Mouse (Mus musculus): ENCODE results near the gene Cd2. TPM values are rescaled to one million over a fixed set of nuclear protein-coding genes. Genes with fewer than 3 reads are reported as not detected.

Cd2 gene
- polyA plus RNA-seq (2016; fragmentation: Nextera tagmentation; extraction: Ambion mirVana): 0.21 and 0.35 TPM in 2 replicates

DNA sequence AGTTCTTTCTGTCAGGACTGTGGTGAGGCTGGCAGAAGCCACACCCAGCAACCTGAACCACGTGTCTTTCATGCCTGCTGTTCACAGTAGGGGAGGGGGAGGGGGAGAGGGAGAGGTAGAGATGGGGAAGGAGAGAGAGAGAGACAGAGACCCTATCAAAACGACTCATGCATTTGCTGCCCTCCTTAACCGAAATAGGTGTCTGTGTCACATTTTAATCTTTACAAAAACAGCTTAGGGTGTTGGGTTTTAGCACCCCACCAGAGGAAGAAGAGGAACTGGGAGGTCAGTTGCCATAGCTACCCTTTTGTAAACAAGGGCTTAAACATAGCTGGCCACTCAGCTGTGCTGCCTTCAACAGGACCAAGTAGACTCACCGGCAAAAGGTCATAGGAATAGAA, at the start of gene Cd2:
Gene Cd2 (minus strand): TSS at position 29 of the 401 bp plus-strand sequence.
- Histone ChIP-seq H3K36me3 (no peaks in the 10 kb centered on the region), H3K4me3 (no peak within 1 kb of the TSS), H3K9me3 (no peaks in the 10 kb centered on the region), H3K27me3 (ENCODE audit: insufficient read depth, poor library complexity, severe bottlenecking) (no peaks in the 10 kb centered on the region), H3K27ac (no peak within 1 kb of the TSS), H3K4me1 (replicated peaks) (0 out of 2 replicates have a peak, but pooled peaks cover 8% of the 10 kb centered on the region)
- 27% methylated on average over 4 of the region's 4 CpGs for WGBS
- DNase-seq (ENCODE audit: low spot score): no peak

GRCm38 (mm10) chr3:101328617-101329016, 40.9 kb upstream of the Cd2 start:
- Histone ChIP-seq H3K27me3 (ENCODE audit: insufficient read depth, poor library complexity, severe bottlenecking) (no peaks in the 10 kb centered on the region; the same call in 1 of the 2 replicates), H3K36me3 (no peaks in the 10 kb centered on the region), H3K27ac (no peak overlapping the region), H3K9me3 (no peaks in the 10 kb centered on the region), H3K4me3 (no peak overlapping the region), H3K4me1 (replicated peaks) (peaks cover 6% of the 10 kb centered on the region; the same call in 1 of the 2 replicates)
- WGBS: 74% methylated on average over 7 of the region's 7 CpGs
- DNase-seq (ENCODE audit: low spot score): peak; percentile 20

DNA sequence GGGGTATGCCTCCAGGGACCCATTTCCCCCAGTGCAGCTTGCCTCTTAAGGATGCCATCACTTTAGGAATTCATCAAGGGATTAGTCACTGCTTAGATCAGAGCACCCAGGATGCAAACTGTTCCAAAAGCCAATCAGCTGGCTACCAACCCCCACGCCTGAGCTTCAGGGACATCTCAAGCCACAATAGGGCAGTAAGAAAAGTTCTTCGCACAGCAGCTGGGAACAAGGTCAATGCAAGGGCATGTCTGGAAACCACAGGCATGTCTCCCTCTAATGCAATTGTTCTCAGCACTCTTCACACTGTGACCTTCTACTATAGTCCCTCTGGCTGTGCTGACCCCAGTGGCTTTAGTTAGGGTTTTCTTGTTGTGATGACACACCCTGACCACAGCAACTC, 39.5 kb upstream of the Cd2 start:
- Histone ChIP-seq H3K27ac (0 out of 2 replicates have a peak overlapping the region, but pooled peaks have one; percentile 14), H3K4me3 (no peak overlapping the region), H3K27me3 (ENCODE audit: insufficient read depth, poor library complexity, severe bottlenecking) (no peaks in the 10 kb centered on the region; the same call in 1 of the 2 replicates), H3K36me3 (no peaks in the 10 kb centered on the region), H3K4me1 (replicated peaks) (peaks cover 8% of the 10 kb centered on the region; the same call in 1 of the 2 replicates), H3K9me3 (no peaks in the 10 kb centered on the region)
- no peak for DNase-seq (ENCODE audit: low spot score)
- WGBS: 58% methylated on average over 2 of the region's 2 CpGs

DNA sequence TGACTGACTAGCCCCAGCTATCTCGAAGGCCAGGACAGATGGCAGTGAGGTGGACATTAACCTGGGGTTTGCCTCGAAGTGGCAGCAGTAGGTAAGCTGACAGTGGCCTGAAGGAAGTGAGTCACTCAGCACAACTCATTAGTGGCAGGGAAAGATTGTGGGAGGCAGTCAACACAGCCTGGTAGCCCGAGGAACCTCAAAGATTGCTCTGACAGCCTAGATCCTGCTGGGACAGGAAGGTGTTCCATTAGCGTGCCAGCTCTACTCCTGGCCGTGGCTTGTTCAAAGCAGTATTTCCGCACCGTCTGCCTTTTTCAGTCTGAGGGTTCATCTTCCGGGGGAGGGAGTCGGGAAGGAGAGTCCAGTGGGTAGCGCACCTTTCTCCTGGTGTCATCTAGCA, 34.7 kb upstream of the Cd2 start:
- Histone ChIP-seq H3K9me3 (no peaks in the 10 kb centered on the region), H3K27me3 (ENCODE audit: insufficient read depth, poor library complexity, severe bottlenecking) (no peaks in the 10 kb centered on the region; the same call in 1 of the 2 replicates), H3K36me3 (no peaks in the 10 kb centered on the region), H3K4me3 (no peak overlapping the region), H3K4me1 (replicated peaks) (peaks cover 13% of the 10 kb centered on the region; the same call in 1 of the 2 replicates), H3K27ac (no peak overlapping the region)
- WGBS: 82% methylated on average over 10 of the region's 10 CpGs
- DNase-seq (ENCODE audit: low spot score): no peak

DNA sequence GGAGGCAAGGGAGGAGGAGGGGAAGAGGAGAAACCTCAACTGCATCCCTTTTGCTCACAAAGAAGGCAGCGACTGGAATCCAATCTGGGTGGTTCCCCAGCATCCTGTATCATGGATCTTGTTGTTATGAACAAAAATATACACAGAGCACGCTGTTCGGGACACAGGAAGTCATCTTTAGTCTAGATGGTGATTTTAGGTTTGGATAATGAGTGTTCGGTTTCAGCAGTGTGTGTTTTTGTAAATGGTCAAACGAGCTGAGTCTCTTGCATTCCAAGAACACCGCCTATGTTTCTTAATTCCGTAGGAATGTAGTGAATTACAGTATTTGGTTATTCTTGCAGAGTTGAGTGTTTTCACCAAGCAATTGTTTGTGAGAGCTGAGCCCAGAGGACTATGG, 33.1 kb upstream of the Cd2 start:
- 0 out of 2 replicates have a peak, but pooled peaks cover 8% of the 10 kb centered on the region for H3K4me1 ChIP-seq (replicated peaks)
- no peak for DNase-seq (ENCODE audit: low spot score)
- no peak overlapping the region for H3K4me3 ChIP-seq
- H3K36me3 ChIP-seq: no peaks in the 10 kb centered on the region
- no peak overlapping the region for H3K27ac ChIP-seq
- H3K27me3 ChIP-seq (ENCODE audit: insufficient read depth, poor library complexity, severe bottlenecking): no peaks in the 10 kb centered on the region; the same call in 1 of the 2 replicates
- no peaks in the 10 kb centered on the region for H3K9me3 ChIP-seq
- 80% methylated on average over 7 of the region's 7 CpGs for WGBS

GRCm38 (mm10) chr3:101318516-101319170, 30.9 kb upstream of the Cd2 start:
- H3K36me3 ChIP-seq: no peaks in the 10 kb centered on the region
- H3K4me1 ChIP-seq (replicated peaks): 0 out of 2 replicates have a peak, but pooled peaks cover 8% of the 10 kb centered on the region
- H3K27ac ChIP-seq: no peak overlapping the region
- DNase-seq (ENCODE audit: low spot score): no peak
- H3K27me3 ChIP-seq (ENCODE audit: insufficient read depth, poor library complexity, severe bottlenecking): no peaks in the 10 kb centered on the region
- H3K4me3 ChIP-seq: no peak overlapping the region
- H3K9me3 ChIP-seq: no peaks in the 10 kb centered on the region
- WGBS: 88% methylated on average over 6 of the region's 6 CpGs

- Histone ChIP-seq H3K27ac (no peak overlapping the region), H3K27me3 (ENCODE audit: insufficient read depth, poor library complexity, severe bottlenecking) (no peaks in the 10 kb centered on the region), H3K36me3 (no peaks in the 10 kb centered on the region), H3K9me3 (no peaks in the 10 kb centered on the region), H3K4me3 (no peak overlapping the region), H3K4me1 (replicated peaks) (0 out of 2 replicates have a peak, but pooled peaks cover 8% of the 10 kb centered on the region)
- DNase-seq (ENCODE audit: low spot score): peak; percentile 35
- WGBS: 68% methylated on average over 6 of the region's 6 CpGs
These were observed 30.4 kb upstream of the Cd2 start for GRCm38 (mm10) chr3:101318115-101318514.

GRCm38 (mm10) chr3:101314954-101315353, 27.2 kb upstream of the Cd2 start:
- whole genome bisulfite sequencing: 79% methylated on average over 6 of the region's 6 CpGs
- H3K27me3 ChIP-seq (ENCODE audit: insufficient read depth, poor library complexity, severe bottlenecking): no peaks in the 10 kb centered on the region

GRCm38 (mm10) chr3:101313266-101314051, 25.7 kb upstream of the Cd2 start:
- H3K4me1 ChIP-seq (replicated peaks): 0 out of 2 replicates have a peak, but pooled peaks cover 4% of the 10 kb centered on the region
- H3K27me3 ChIP-seq (ENCODE audit: insufficient read depth, poor library complexity, severe bottlenecking): no peaks in the 10 kb centered on the region
- DNase-seq (ENCODE audit: low spot score): no peak
- no peaks in the 10 kb centered on the region for H3K36me3 ChIP-seq
- no peak overlapping the region for H3K4me3 ChIP-seq
- WGBS: 90% methylated on average over 8 of the region's 8 CpGs
- no peak overlapping the region for H3K27ac ChIP-seq
- no peaks in the 10 kb centered on the region for H3K9me3 ChIP-seq

More at GRCm38 (mm10) chr3:101314954-101315353, 27.2 kb upstream of the Cd2 start:
- H3K4me1 ChIP-seq (replicated peaks): no peaks in the 10 kb centered on the region
- no peak overlapping the region for H3K4me3 ChIP-seq
- DNase-seq (ENCODE audit: low spot score): no peak
- H3K27ac ChIP-seq: no peak overlapping the region
- no peaks in the 10 kb centered on the region for H3K9me3 ChIP-seq
- no peaks in the 10 kb centered on the region for H3K36me3 ChIP-seq

GRCm38 (mm10) chr3:101310977-101311376, 23.2 kb upstream of the Cd2 start:
- WGBS: 62% methylated on average over 9 of the region's 9 CpGs
- H3K36me3 ChIP-seq: no peaks in the 10 kb centered on the region
- H3K4me1 ChIP-seq (replicated peaks): peaks cover 11% of the 10 kb centered on the region; the same call in 1 of the 2 replicates
- no peaks in the 10 kb centered on the region for H3K27me3 ChIP-seq (ENCODE audit: insufficient read depth, poor library complexity, severe bottlenecking)
- H3K9me3 ChIP-seq: no peaks in the 10 kb centered on the region
- DNase-seq (ENCODE audit: low spot score): no peak
- no peak overlapping the region for H3K27ac ChIP-seq
- no peak overlapping the region for H3K4me3 ChIP-seq

GRCm38 (mm10) chr3:101309626-101310025, 21.9 kb upstream of the Cd2 start:
- Histone ChIP-seq H3K4me1 (replicated peaks) (peaks cover 15% of the 10 kb centered on the region; the same call in 1 of the 2 replicates), H3K36me3 (no peaks in the 10 kb centered on the region), H3K27me3 (ENCODE audit: insufficient read depth, poor library complexity, severe bottlenecking) (no peaks in the 10 kb centered on the region), H3K9me3 (no peaks in the 10 kb centered on the region), H3K4me3 (no peak overlapping the region), H3K27ac (no peak overlapping the region)
- WGBS: 90% methylated on average over 3 of the region's 3 CpGs
- DNase-seq (ENCODE audit: low spot score): no peak

DNA sequence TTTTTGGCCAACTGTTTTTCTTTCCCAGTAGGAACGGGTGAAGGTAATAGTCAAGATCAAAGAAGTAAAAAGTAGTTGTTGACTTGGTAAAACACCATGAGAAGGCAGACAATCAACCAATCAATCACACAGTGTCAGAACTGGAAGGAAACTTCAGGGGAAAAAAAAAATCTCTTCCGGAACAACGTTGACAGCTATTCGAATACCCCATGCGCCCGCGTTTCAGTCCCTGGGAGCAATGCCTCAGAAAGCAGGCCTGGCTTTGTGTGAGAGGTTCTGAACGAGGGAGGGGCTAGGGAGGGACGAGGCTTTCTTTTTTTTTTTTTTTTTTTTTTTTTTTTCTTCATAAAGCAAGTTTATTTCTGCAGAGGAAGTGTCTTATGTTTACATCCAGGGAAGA, 18.4 kb upstream of the Cd2 start:
- H3K4me1 ChIP-seq (replicated peaks): peaks cover 29% of the 10 kb centered on the region; the same call in 1 of the 2 replicates
- peaks cover 10% of the 10 kb centered on the region for H3K27me3 ChIP-seq (ENCODE audit: insufficient read depth, poor library complexity, severe bottlenecking)
- no peak for DNase-seq (ENCODE audit: low spot score)
- no peaks in the 10 kb centered on the region for H3K9me3 ChIP-seq
- H3K36me3 ChIP-seq: no peaks in the 10 kb centered on the region
- no peak overlapping the region for H3K27ac ChIP-seq
- 79% methylated on average over 9 of the region's 9 CpGs for WGBS
- H3K4me3 ChIP-seq: no peak overlapping the region

DNA sequence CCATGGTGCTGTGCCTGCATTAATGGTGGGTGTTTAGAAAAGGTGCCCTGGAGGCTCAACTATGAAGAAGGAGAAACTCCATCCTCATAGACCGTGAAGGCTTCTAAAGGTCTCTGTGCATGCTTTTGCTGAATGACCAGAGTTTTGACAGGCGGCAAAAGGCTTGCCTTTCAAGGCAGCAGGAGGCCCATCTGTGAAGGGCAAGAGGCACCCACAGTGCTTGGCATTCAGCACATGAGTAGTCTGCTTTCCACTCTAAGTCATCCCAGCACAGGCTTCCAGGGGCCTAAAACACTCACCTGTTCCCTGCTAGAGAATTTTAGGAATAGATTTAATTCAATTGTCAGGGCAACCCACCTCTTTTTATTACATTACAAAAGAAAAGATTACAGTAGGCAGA, 17.3 kb upstream of the Cd2 start:
- no peak for DNase-seq (ENCODE audit: low spot score)
- Histone ChIP-seq H3K4me1 (replicated peaks) (peaks cover 39% of the 10 kb centered on the region), H3K4me3 (no peak overlapping the region), H3K36me3 (no peaks in the 10 kb centered on the region), H3K27me3 (ENCODE audit: insufficient read depth, poor library complexity, severe bottlenecking) (peaks cover 10% of the 10 kb centered on the region), H3K27ac (no peak overlapping the region), H3K9me3 (no peaks in the 10 kb centered on the region)
- 72% methylated on average over 2 of the region's 2 CpGs for WGBS

All from hindbrain, embryonic 10.5 days (tissue).